ENCODE assay signal across 8 mouse cellular contexts in genomic region chr15:99416348-99416882, GRCm38 (mm10). TPM values are rescaled to one million over a fixed set of nuclear protein-coding genes. Genes with fewer than 3 reads are reported as not detected.
DNase-seq lines count a peak whose midpoint lies in the region; ATAC-seq lines count a peak whose summit lies in the region.

No protein-coding gene starts in this region.

- H3K9me3 ChIP-seq in kidney, embryonic 14.5 days (ENCODE audit: control insufficient read depth, low read length) = no peaks in the 10 kb centered on the region
- H3K9me3 ChIP-seq in intestine, embryonic 16.5 days (ENCODE audit: control insufficient read depth, low read length) = no peaks in the 10 kb centered on the region
- H3K9me3 ChIP-seq in limb, embryonic 11.5 days (ENCODE audit: control insufficient read depth, low read length) = no peaks in the 10 kb centered on the region
- no peaks in the 10 kb centered on the region for H3K9me3 ChIP-seq in midbrain, embryonic 15.5 days

- H3K4me2 ChIP-seq in kidney, embryonic 14.5 days (replicated peaks; ENCODE audit: low read depth, low read length) = no peak overlapping the region
- H3K4me2 ChIP-seq in intestine, embryonic 16.5 days (ENCODE audit: low read depth, low read length) = no peak overlapping the region
- H3K4me2 ChIP-seq in limb, embryonic 11.5 days (ENCODE audit: low read depth, severe bottlenecking) = no peak overlapping the region
- H3K4me2 ChIP-seq in midbrain, embryonic 15.5 days = peak overlapping the region; percentile 7; the same call in 1 of the 2 replicates

- H3K9ac ChIP-seq in kidney, embryonic 14.5 days (ENCODE audit: low read depth, low read length) = no peak overlapping the region
- H3K9ac ChIP-seq in intestine, embryonic 16.5 days (ENCODE audit: low read depth, low read length) = no peak overlapping the region
- H3K9ac ChIP-seq in limb, embryonic 11.5 days (ENCODE audit: low read length) = no peak overlapping the region
- H3K9ac ChIP-seq in midbrain, embryonic 15.5 days = no peak overlapping the region

- no peak for ATAC-seq in kidney, embryonic 14.5 days (ENCODE audit: low FRiP score, low TSS enrichment)
- ATAC-seq in common myeloid progenitor, adult 5-6 weeks (replicated peaks; ENCODE audit: low read depth, poor library complexity, severe bottlenecking) = peak; percentile 87
- ATAC-seq in intestine, embryonic 16.5 days = peak; percentile 22
- ATAC-seq in limb, embryonic 11.5 days (ENCODE audit: insufficient number of reproducible peaks, low FRiP score, low TSS enrichment, low read depth) = no peak
- peak; percentile 35; the same call in 1 of the 2 replicates for ATAC-seq in midbrain, embryonic 15.5 days (replicated peaks)

- WGBS in kidney, embryonic 14.5 days = 22% methylated on average over 13 of the region's 13 CpGs
- 18% methylated on average over 13 of the region's 13 CpGs for WGBS in intestine, embryonic 16.5 days
- 23% methylated on average over 13 of the region's 13 CpGs for WGBS in limb, embryonic 11.5 days
- 19% methylated on average over 13 of the region's 13 CpGs for WGBS in midbrain, embryonic 15.5 days

- intact Hi-C loops in gastrocnemius, postnatal 36 days (cut with DNase I) = loop anchor here (1.0 kb wide), 1 partner anchor 54 kb away; no protein-coding TSS in a partner anchor

- H3K27me3 ChIP-seq in kidney, embryonic 14.5 days (ENCODE audit: control insufficient read depth, insufficient read depth, low read length) = no peaks in the 10 kb centered on the region
- H3K27me3 ChIP-seq in intestine, embryonic 16.5 days (replicated peaks; ENCODE audit: control insufficient read depth, insufficient read depth, low read length) = no peaks in the 10 kb centered on the region
- no peaks in the 10 kb centered on the region for H3K27me3 ChIP-seq in limb, embryonic 11.5 days (ENCODE audit: control insufficient read depth, insufficient read depth, low read length)
- no peaks in the 10 kb centered on the region for H3K27me3 ChIP-seq in midbrain, embryonic 15.5 days (replicated peaks)

- H3K4me1 ChIP-seq in kidney, embryonic 14.5 days (ENCODE audit: control insufficient read depth, insufficient read depth, low read length) = peaks cover 11% of the 10 kb centered on the region
- H3K4me1 ChIP-seq in intestine, embryonic 16.5 days (ENCODE audit: control insufficient read depth, insufficient read depth, low read length) = peaks cover 15% of the 10 kb centered on the region
- H3K4me1 ChIP-seq in limb, embryonic 11.5 days (ENCODE audit: control insufficient read depth, insufficient read depth, low read length) = peaks cover 6% of the 10 kb centered on the region; the same call in 1 of the 2 replicates
- H3K4me1 ChIP-seq in midbrain, embryonic 15.5 days = peaks cover 16% of the 10 kb centered on the region

- H3K36me3 ChIP-seq in kidney, embryonic 14.5 days (ENCODE audit: control insufficient read depth, insufficient read depth, low read length) = no peaks in the 10 kb centered on the region
- H3K36me3 ChIP-seq in intestine, embryonic 16.5 days (ENCODE audit: control insufficient read depth, insufficient read depth, low read length) = no peaks in the 10 kb centered on the region
- no peaks in the 10 kb centered on the region for H3K36me3 ChIP-seq in limb, embryonic 11.5 days (ENCODE audit: control insufficient read depth, insufficient read depth, low read length)
- no peaks in the 10 kb centered on the region for H3K36me3 ChIP-seq in midbrain, embryonic 15.5 days (replicated peaks)

- DNase-seq in kidney, adult 11 months = peak; percentile 50
- peak; percentile 68 to 72 for DNase-seq in gastrocnemius, postnatal 36 days
- DNase-seq in limb, embryonic 11.5 days (ENCODE audit: low spot score) = peak; percentile 91
- DNase-seq in spleen, adult 18-20 months = peak; percentile 45 to 79

- no peak overlapping the region for H3K4me3 ChIP-seq in kidney, embryonic 14.5 days (ENCODE audit: low read length)
- no peak overlapping the region for H3K4me3 ChIP-seq in intestine, embryonic 16.5 days (ENCODE audit: low read length)
- H3K4me3 ChIP-seq in limb, embryonic 11.5 days (ENCODE audit: low read depth, low read length) = no peak overlapping the region
- no peak overlapping the region for H3K4me3 ChIP-seq in midbrain, embryonic 15.5 days

- H3K27ac ChIP-seq in kidney, embryonic 14.5 days (ENCODE audit: low read depth, low read length) = no peak overlapping the region
- no peak overlapping the region for H3K27ac ChIP-seq in intestine, embryonic 16.5 days (ENCODE audit: low read length)
- no peak overlapping the region for H3K27ac ChIP-seq in limb, embryonic 11.5 days (replicated peaks; ENCODE audit: low read depth, low read length)
- H3K27ac ChIP-seq in midbrain, embryonic 15.5 days = no peak overlapping the region

RNA-seq across cellular contexts. Expression of gene Tmbim6, which starts 23.7 kb away (rescaled TPM):
- 321 and 409 TPM in 2 replicates for polyA plus RNA-seq in kidney, embryonic 14.5 days (2014; fragmentation: Nextera tagmentation; extraction: Ambion mirVana)
- 92.2 and 125 TPM in 2 replicates for total RNA-seq in common myeloid progenitor, adult 5-6 weeks (2017)
- 100 to 1,000 TPM; 165 to 172 TPM for total RNA-seq in gastrocnemius, postnatal 36 days (2021)
- polyA plus RNA-seq in intestine, embryonic 16.5 days (2015; fragmentation: Nextera tagmentation; extraction: Ambion mirVana) = 726 and 829 TPM in 2 replicates
- polyA plus RNA-seq in limb, embryonic 11.5 days (2014; fragmentation: Nextera tagmentation; extraction: Ambion mirVana) = 225 and 238 TPM in 2 replicates
- 276 and 282 TPM in 2 replicates for polyA plus RNA-seq in midbrain, embryonic 15.5 days (2015; fragmentation: Nextera tagmentation; extraction: Ambion mirVana)

RNA-seq across cellular contexts. Expression of gene Nckap5l, which starts 41.1 kb away (rescaled TPM):
- polyA plus RNA-seq in kidney, embryonic 14.5 days (2014; fragmentation: Nextera tagmentation; extraction: Ambion mirVana) = 9.3 and 11.8 TPM in 2 replicates
- 0.78 and 6.7 TPM in 2 replicates for total RNA-seq in common myeloid progenitor, adult 5-6 weeks (2017)
- total RNA-seq in gastrocnemius, postnatal 36 days (2021) = 1 to 10 TPM; 3.6 to 4.0 TPM
- polyA plus RNA-seq in intestine, embryonic 16.5 days (2015; fragmentation: Nextera tagmentation; extraction: Ambion mirVana) = 5.8 and 6.5 TPM in 2 replicates
- 14.2 and 15.6 TPM in 2 replicates for polyA plus RNA-seq in limb, embryonic 11.5 days (2014; fragmentation: Nextera tagmentation; extraction: Ambion mirVana)
- polyA plus RNA-seq in midbrain, embryonic 15.5 days (2015; fragmentation: Nextera tagmentation; extraction: Ambion mirVana) = 13.4 and 15.6 TPM in 2 replicates

RNA-seq across cellular contexts. Expression of gene Fmnl3, which starts 46.1 kb away (rescaled TPM):
- 15.0 and 27.9 TPM in 2 replicates for polyA plus RNA-seq in kidney, embryonic 14.5 days (2014; fragmentation: Nextera tagmentation; extraction: Ambion mirVana)
- 9.2 and 9.6 TPM in 2 replicates for total RNA-seq in common myeloid progenitor, adult 5-6 weeks (2017)
- total RNA-seq in gastrocnemius, postnatal 36 days (2021) = 1 to 10 TPM; 6.6 to 7.0 TPM
- 10.6 and 10.8 TPM in 2 replicates for polyA plus RNA-seq in intestine, embryonic 16.5 days (2015; fragmentation: Nextera tagmentation; extraction: Ambion mirVana)
- polyA plus RNA-seq in limb, embryonic 11.5 days (2014; fragmentation: Nextera tagmentation; extraction: Ambion mirVana) = 26.8 and 31.7 TPM in 2 replicates
- polyA plus RNA-seq in midbrain, embryonic 15.5 days (2015; fragmentation: Nextera tagmentation; extraction: Ambion mirVana) = 9.1 and 10.0 TPM in 2 replicates

RNA-seq across cellular contexts. Expression of gene Bcdin3d, which starts 58.1 kb away (rescaled TPM):
- polyA plus RNA-seq in kidney, embryonic 14.5 days (2014; fragmentation: Nextera tagmentation; extraction: Ambion mirVana) = 13.2 and 16.9 TPM in 2 replicates
- 4.9 and 5.4 TPM in 2 replicates for total RNA-seq in common myeloid progenitor, adult 5-6 weeks (2017)
- total RNA-seq in gastrocnemius, postnatal 36 days (2021) = 1 to 10 TPM; 3.0 to 3.5 TPM
- 14.3 and 16.2 TPM in 2 replicates for polyA plus RNA-seq in intestine, embryonic 16.5 days (2015; fragmentation: Nextera tagmentation; extraction: Ambion mirVana)
- polyA plus RNA-seq in limb, embryonic 11.5 days (2014; fragmentation: Nextera tagmentation; extraction: Ambion mirVana) = 17.8 and 20.2 TPM in 2 replicates
- polyA plus RNA-seq in midbrain, embryonic 15.5 days (2015; fragmentation: Nextera tagmentation; extraction: Ambion mirVana) = 21.5 and 23.0 TPM in 2 replicates

Comparison
In these comparisons a context has a peak if more than half of its experiments do, and no peak if none do; other contexts are left out.
1. ATAC-seq: peak in common myeloid progenitor, adult 5-6 weeks (single experiment), intestine, embryonic 16.5 days (single experiment) and midbrain, embryonic 15.5 days (single experiment); none in kidney, embryonic 14.5 days (single experiment) and limb, embryonic 11.5 days (single experiment).
2. Peak in every context shown above with its lines, with median percentiles within 50 percentile points of each other: DNase-seq.